Mouse (Mus musculus): ENCODE results near the gene Prss16.

DNA sequence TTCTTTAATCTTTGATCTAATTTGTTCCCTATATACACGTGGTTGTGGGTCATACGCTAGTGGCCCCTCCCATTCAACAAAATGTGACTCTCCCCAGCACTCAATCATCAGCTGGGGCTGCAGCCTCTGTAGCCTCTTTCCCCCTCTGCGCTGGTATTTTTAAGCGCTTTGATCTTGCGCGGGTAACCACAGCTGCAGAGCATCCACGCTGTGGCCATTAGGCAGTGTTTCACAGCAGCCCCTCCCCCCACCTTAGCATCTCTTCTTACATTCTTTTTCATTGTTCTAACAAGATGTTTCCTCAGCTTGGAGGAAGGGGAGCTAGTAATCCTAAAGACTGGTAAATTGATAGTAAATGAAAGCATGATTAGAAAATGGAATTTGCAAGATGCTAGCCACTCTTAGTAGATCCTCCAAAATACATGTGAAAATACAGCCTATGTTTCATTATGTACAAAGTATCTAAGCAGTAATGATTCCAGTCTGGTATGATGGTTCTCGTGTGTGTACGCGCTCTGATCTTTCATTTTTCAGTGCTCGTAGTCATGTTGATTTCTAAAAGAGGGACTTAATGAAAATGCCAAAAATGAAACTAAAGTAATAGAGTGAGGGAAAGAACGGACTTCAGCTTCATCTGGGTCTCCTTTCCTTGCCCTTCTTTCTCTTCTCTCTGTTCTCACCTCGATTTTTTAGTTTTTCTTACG, 40.3 kb upstream of the Prss16 start:
- no peak for TF ChIP-seq POLR2A (IDR thresholded peaks at IDR 0.05; ENCODE audit: control insufficient read depth, low read depth, low read length)
- no peak for TF ChIP-seq CTCF (IDR thresholded peaks at IDR 0.05; ENCODE audit: control insufficient read depth, insufficient read depth, insufficient replicate concordance, low read depth, low read length)
